Mouse (Mus musculus) kidney, postnatal 4 days (tissue): ENCODE results near the gene Spata31.

Experiments used
- DNase-seq, 2 experiments: peaks; one replicate each; pipeline ENCODE4 v3.0.0; 2021; ENCODE audit warnings: mixed read lengths in 2 of 2

Spata31 gene

GRCm38 (mm10) chr13:64917191-64917590, at the start of gene Spata31:
TSS of gene Spata31 (plus strand) at chr13:64917406.
- DNase-seq, result no peak

GRCm38 (mm10) chr13:64903132-64903531, 14.1 kb upstream of the Spata31 start:
- DNase-seq, result no peak

DNA sequence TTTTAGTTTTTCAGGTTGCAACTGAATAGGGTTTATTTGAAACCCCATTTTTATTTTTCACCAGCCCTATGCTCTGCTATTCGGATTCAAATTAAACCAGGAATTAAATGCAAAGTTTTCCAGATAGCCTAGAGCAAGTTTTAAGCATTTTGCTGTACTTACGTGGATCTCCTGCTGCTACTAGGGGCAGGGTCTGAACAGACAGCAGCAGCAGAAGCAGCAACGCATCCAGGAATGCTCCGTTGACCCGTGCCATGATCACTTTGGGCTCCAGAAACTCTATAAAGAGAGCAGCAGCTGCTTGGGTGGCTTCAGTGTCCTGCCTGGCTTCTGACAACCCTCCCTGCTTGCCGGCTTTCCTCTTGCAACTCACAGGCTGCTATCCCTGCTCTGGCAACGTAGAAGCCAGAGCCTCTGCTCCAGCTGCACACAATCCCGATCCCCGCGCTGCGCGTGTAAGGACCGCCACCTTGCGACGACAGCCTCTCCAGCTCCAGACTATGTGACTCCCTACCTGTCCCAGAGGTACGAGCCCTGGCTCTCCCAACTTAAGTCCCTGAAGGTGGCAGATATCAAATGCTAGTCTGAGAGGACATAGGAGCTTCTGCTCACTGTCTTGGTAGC, 13.5 kb upstream of the Spata31 start, which contains the start of gene Cntnap3:
Gene Cntnap3 (minus strand): TSS at position 371 of the 624 bp plus-strand sequence.
- peak; percentile 59 to 62 for DNase-seq
